Mouse (Mus musculus) forebrain, embryonic 13.5 days (tissue): Measurements from ENCODE around the gene Scimp. TPM values are rescaled to one million over a fixed set of nuclear protein-coding genes. Genes with fewer than 3 reads are reported as not detected.
"Not testable (repeated sequence)": the region's sequence is repeated elsewhere in the genome, so short reads cannot be mapped to it uniquely, and the experiment has no call there.

Experiments
- ATAC-seq: fragments of 200-750 bp; cut with Nextera tagmentation; 2 replicates; pipeline ENCODE4 v1.8.0; 2017
- H3K27ac ChIP-seq: fragments of 300-500 bp; sonication (generic); 2 replicates; pipeline ENCODE4 v1.5.1; 2015; ENCODE audit warnings: inconsistent platforms, mild to moderate bottlenecking, moderate library complexity
- H3K27me3 ChIP-seq: fragments of 300-500 bp; sonication (generic); 2 replicates; pipeline ENCODE4 v1.6.1; 2015; ENCODE audit warnings: mild to moderate bottlenecking, inconsistent platforms
- H3K36me3 ChIP-seq: fragments of 300-500 bp; sonication (generic); 2 replicates; pipeline ENCODE4 v1.6.1; 2015; ENCODE audit warnings: mild to moderate bottlenecking, inconsistent platforms; ENCODE audit not compliant: poor library complexity, severe bottlenecking
- H3K4me1 ChIP-seq: fragments of 300-500 bp; sonication (generic); 2 replicates; pipeline ENCODE4 v1.6.1; 2015; ENCODE audit warnings: inconsistent platforms
- H3K4me2 ChIP-seq: fragments of 300-500 bp; sonication (generic); 2 replicates; pipeline ENCODE4 v1.6.1; 2015; ENCODE audit warnings: inconsistent platforms, mild to moderate bottlenecking, moderate library complexity
- H3K4me3 ChIP-seq: fragments of 300-500 bp; sonication (generic); 2 replicates; pipeline ENCODE4 v1.5.1; 2015; ENCODE audit warnings: mild to moderate bottlenecking, inconsistent platforms
- H3K9ac ChIP-seq: fragments of 300-500 bp; sonication (generic); 2 replicates; pipeline ENCODE4 v1.6.1; 2015; ENCODE audit warnings: mild to moderate bottlenecking, inconsistent platforms
- H3K9me3 ChIP-seq: fragments of 300-500 bp; sonication (generic); replicated peaks from 2 replicates; pipeline ENCODE4 v1.6.1; 2016; ENCODE audit warnings: inconsistent platforms
- WGBS: fragments of 180-500 bp; shearing (Covaris S2); methylation state at CpG from one replicate; pipeline ENCODE4 v1.1.7; 2015; 5-methylcytosine and 5-hydroxymethylcytosine counted together
- polyA plus RNA-seq: library from polyadenylated mRNA; unstranded; fragments of >200 nt; fragmentation: Nextera tagmentation; extraction: Ambion mirVana; gene quantifications from 2 replicates; pipeline ENCODE4 v1.2.1, GENCODE M21; 2015

Gene Scimp
- polyA plus RNA-seq, 1 experiment from 2014 or later = not detected

GRCm38 (mm10) chr11:70787052-70787451 is 25.3 kb downstream of the Scimp start:
- no peak overlapping the region for H3K4me2 ChIP-seq
- H3K4me3 ChIP-seq = no peak overlapping the region
- no peaks in the 10 kb centered on the region for H3K27me3 ChIP-seq
- 77% methylated on average over 11 of the region's 11 CpGs for WGBS
- H3K9ac ChIP-seq = no peak overlapping the region
- no peak overlapping the region for H3K27ac ChIP-seq
- H3K4me1 ChIP-seq = no peaks in the 10 kb centered on the region
- no peaks in the 10 kb centered on the region for H3K9me3 ChIP-seq
- no peaks in the 10 kb centered on the region for H3K36me3 ChIP-seq
- no peak for ATAC-seq

GRCm38 (mm10) chr11:70785908-70786307 is 26.5 kb downstream of the Scimp start:
- Histone ChIP-seq H3K36me3 (no peaks in the 10 kb centered on the region), H3K9ac (no peak overlapping the region), H3K27ac (no peak overlapping the region), H3K4me3 (no peak overlapping the region), H3K4me1 (no peaks in the 10 kb centered on the region), H3K27me3 (no peaks in the 10 kb centered on the region), H3K9me3 (no peaks in the 10 kb centered on the region), H3K4me2 (no peak overlapping the region)
- WGBS = 80% methylated on average over 2 of the region's 2 CpGs
- ATAC-seq = no peak

- H3K27ac ChIP-seq, ATAC-seq: not testable (repeated sequence)
- 29% methylated on average over 6 of the region's 6 CpGs for WGBS
These were observed 34.3 kb downstream of the Scimp start for GRCm38 (mm10) chr11:70778058-70778457.

GRCm38 (mm10) chr11:70777634-70778033 is 34.8 kb downstream of the Scimp start:
- Histone ChIP-seq H3K4me3 (no peak overlapping the region), H3K4me1 (0 out of 2 replicates have a peak, but pooled peaks cover 4% of the 10 kb centered on the region), H3K27me3 (no peaks in the 10 kb centered on the region), H3K9me3 (no peaks in the 10 kb centered on the region), H3K27ac (no peak overlapping the region), H3K9ac (no peak overlapping the region), H3K36me3 (peaks cover 22% of the 10 kb centered on the region), H3K4me2 (no peak overlapping the region)
- WGBS = 66% methylated on average over 6 of the region's 6 CpGs
- ATAC-seq = no peak

More at GRCm38 (mm10) chr11:70778058-70778457, 34.3 kb downstream of the Scimp start:
- H3K4me3 ChIP-seq, H3K9me3 ChIP-seq, H3K27me3 ChIP-seq, H3K9ac ChIP-seq, H3K4me1 ChIP-seq, H3K4me2 ChIP-seq: not testable (repeated sequence)
- H3K36me3 ChIP-seq = peaks cover 19% of the 10 kb centered on the region

GRCm38 (mm10) chr11:70776830-70777571 is 35.4 kb downstream of the Scimp start:
- H3K27me3 ChIP-seq = no peaks in the 10 kb centered on the region
- no peak overlapping the region for H3K9ac ChIP-seq
- ATAC-seq = peak; percentile 75
- no peak overlapping the region for H3K4me3 ChIP-seq
- no peak overlapping the region for H3K27ac ChIP-seq
- no peak overlapping the region for H3K4me2 ChIP-seq
- 26% methylated on average over 17 of the region's 17 CpGs for WGBS
- 0 out of 2 replicates have a peak, but pooled peaks cover 4% of the 10 kb centered on the region for H3K4me1 ChIP-seq
- H3K36me3 ChIP-seq = peaks cover 28% of the 10 kb centered on the region
- H3K9me3 ChIP-seq = no peaks in the 10 kb centered on the region

GRCm38 (mm10) chr11:70770804-70771203 is 41.6 kb downstream of the Scimp start:
- ATAC-seq = no peak
- Histone ChIP-seq H3K27me3 (no peaks in the 10 kb centered on the region), H3K4me1 (peaks cover 7% of the 10 kb centered on the region; the same call in 1 of the 2 replicates), H3K27ac (no peak overlapping the region), H3K9me3 (no peaks in the 10 kb centered on the region), H3K4me3 (no peak overlapping the region), H3K36me3 (peaks cover 51% of the 10 kb centered on the region), H3K4me2 (no peak overlapping the region), H3K9ac (no peak overlapping the region)
- 96% methylated on average over 3 of the region's 3 CpGs for WGBS

- no peak for ATAC-seq
- Histone ChIP-seq H3K27ac (no peak overlapping the region), H3K4me3 (no peak overlapping the region), H3K4me2 (no peak overlapping the region; the same call in 1 of the 2 replicates), H3K36me3 (peaks cover 12% of the 10 kb centered on the region), H3K27me3 (no peaks in the 10 kb centered on the region), H3K9me3 (no peaks in the 10 kb centered on the region), H3K9ac (no peak overlapping the region), H3K4me1 (peaks cover 19% of the 10 kb centered on the region)
- 73% methylated on average over 16 of the region's 16 CpGs for WGBS
These were observed 46.5 kb downstream of the Scimp start for GRCm38 (mm10) chr11:70765776-70766445.

- H3K4me3 ChIP-seq = peak within 1 kb of the TSS; percentile 83
- no peaks in the 10 kb centered on the region for H3K27me3 ChIP-seq
- peak within 1 kb of the TSS; percentile 87 for H3K9ac ChIP-seq
- peaks cover 19% of the 10 kb centered on the region for H3K4me1 ChIP-seq
- WGBS = under 1% methylated on average over 78 of the region's 78 CpGs
- no peaks in the 10 kb centered on the region for H3K9me3 ChIP-seq
- H3K27ac ChIP-seq = peak within 1 kb of the TSS; percentile 59
- peak; percentile 84 for ATAC-seq
- H3K4me2 ChIP-seq = peak within 1 kb of the TSS; percentile 78
- H3K36me3 ChIP-seq = peaks cover 10% of the 10 kb centered on the region; the same call in 1 of the 2 replicates
These were observed 48.2 kb downstream of the Scimp start, which contains the start of gene Zfp3 for GRCm38 (mm10) chr11:70763936-70764808. TSS of gene Zfp3 (plus strand) at chr11:70764209.

GRCm38 (mm10) chr11:70763582-70763935 is 48.8 kb downstream of the Scimp start:
- Histone ChIP-seq H3K4me1 (peaks cover 19% of the 10 kb centered on the region), H3K9ac (peak overlapping the region; percentile 87), H3K4me3 (peak overlapping the region; percentile 83), H3K27ac (0 out of 2 replicates have a peak overlapping the region, but pooled peaks have one; percentile 59), H3K9me3 (no peaks in the 10 kb centered on the region), H3K27me3 (no peaks in the 10 kb centered on the region), H3K36me3 (peaks cover 10% of the 10 kb centered on the region; the same call in 1 of the 2 replicates), H3K4me2 (peak overlapping the region; percentile 78)
- WGBS = 32% methylated on average over 3 of the region's 3 CpGs
- peak; percentile 27; the same call in 1 of the 2 replicates for ATAC-seq

GRCm38 (mm10) chr11:70762641-70763040 is 49.7 kb downstream of the Scimp start:
- WGBS = 85% methylated on average over 9 of the region's 9 CpGs
- Histone ChIP-seq H3K36me3 (peaks cover 3% of the 10 kb centered on the region; the same call in 1 of the 2 replicates), H3K4me1 (peaks cover 19% of the 10 kb centered on the region), H3K27ac (no peak overlapping the region), H3K27me3 (no peaks in the 10 kb centered on the region), H3K9ac (no peak overlapping the region), H3K9me3 (no peaks in the 10 kb centered on the region), H3K4me3 (no peak overlapping the region), H3K4me2 (no peak overlapping the region)
- no peak for ATAC-seq

GRCm38 (mm10) chr11:70760446-70760845 is 51.9 kb downstream of the Scimp start:
- ATAC-seq = not testable (repeated sequence)
- 60% methylated on average over 3 of the region's 3 CpGs for WGBS

More at GRCm38 (mm10) chr11:70760446-70760845, 51.9 kb downstream of the Scimp start:
- not testable (repeated sequence) for H3K4me1 ChIP-seq, H3K27me3 ChIP-seq, H3K4me3 ChIP-seq, H3K4me2 ChIP-seq, H3K36me3 ChIP-seq, H3K9me3 ChIP-seq, H3K9ac ChIP-seq, H3K27ac ChIP-seq
